Mouse (Mus musculus) megakaryocyte, embryonic 14.5 days (primary cell): ENCODE data around the gene Map1s.
"Not testable (repeated sequence)": the region's sequence is repeated elsewhere in the genome, so short reads cannot be mapped to it uniquely, and the experiment has no call there.

ENCODE experiments used
- FLI1 ChIP-seq: IDR thresholded peaks from 2 replicates; pipeline ENCODE4 v1.6.1; 2012; ENCODE audit warnings: low read length, inconsistent platforms, mixed read lengths
- GATA1 ChIP-seq: IDR thresholded peaks from 3 replicates; pipeline ENCODE4 v1.6.1; 2012; ENCODE audit warnings: mixed read lengths, low read length, inconsistent platforms, borderline replicate concordance

GRCm38 (mm10) chr8:70895571-70896259, 10.0 kb upstream of the Map1s start:
- not testable (repeated sequence) for TF ChIP-seq GATA1, FLI1
